8 mouse cellular contexts compared by ENCODE assay signal in the genomic region with DNA sequence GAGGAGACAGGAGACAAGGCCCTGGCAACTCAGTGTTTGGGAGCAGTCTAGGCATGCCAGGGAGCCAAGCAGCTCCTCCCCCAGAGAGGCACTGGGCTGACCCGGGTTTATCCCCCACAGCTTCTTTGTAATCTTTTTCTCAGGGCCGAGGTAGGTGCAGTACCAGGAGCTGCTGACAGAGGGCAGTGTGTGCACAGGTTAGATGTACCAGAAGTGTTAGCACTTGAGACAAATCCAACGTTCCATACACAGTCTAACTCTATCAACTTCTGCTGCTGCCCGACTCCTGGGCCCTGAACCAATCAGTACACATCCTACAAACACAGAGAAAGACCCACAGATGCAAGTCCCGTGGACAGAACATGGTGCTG. TPM values are rescaled to one million over a fixed set of nuclear protein-coding genes. Genes with fewer than 3 reads are reported as not detected.
A peak's percentile ranks its signal among the peaks of the same experiment; 100 is the strongest.
DNase-seq lines count a peak whose midpoint lies in the region; ATAC-seq lines count a peak whose summit lies in the region.

No protein-coding gene starts in this region.

- intact Hi-C loops in left cerebral cortex, postnatal 10 days (cut with DNase I): loop anchor here (1.0 to 10.0 kb wide), 3 partner anchors 201 to 435 kb away; no protein-coding TSS in a partner anchor

- H3K36me3 ChIP-seq in intestine, embryonic 15.5 days: no peaks in the 10 kb centered on the region
- no peaks in the 10 kb centered on the region for H3K36me3 ChIP-seq in midbrain, embryonic 10.5 days

- WGBS in intestine, embryonic 15.5 days: 4% methylated on average over 5 of the region's 5 CpGs
- WGBS in midbrain, embryonic 10.5 days: 13% methylated on average over 5 of the region's 5 CpGs

- H3K27me3 ChIP-seq in intestine, embryonic 15.5 days (replicated peaks): no peaks in the 10 kb centered on the region
- no peaks in the 10 kb centered on the region for H3K27me3 ChIP-seq in midbrain, embryonic 10.5 days (ENCODE audit: low read depth, poor library complexity, severe bottlenecking)

- no peaks in the 10 kb centered on the region for H3K4me1 ChIP-seq in intestine, embryonic 15.5 days (replicated peaks)
- peaks cover 5% of the 10 kb centered on the region for H3K4me1 ChIP-seq in midbrain, embryonic 10.5 days

- H3K27ac ChIP-seq in intestine, embryonic 15.5 days: no peak overlapping the region
- peak overlapping the region; percentile 72 for H3K27ac ChIP-seq in midbrain, embryonic 10.5 days (replicated peaks)

- no peak overlapping the region for H3K9ac ChIP-seq in intestine, embryonic 15.5 days

- H3K9me3 ChIP-seq in intestine, embryonic 15.5 days: no peaks in the 10 kb centered on the region
- no peaks in the 10 kb centered on the region for H3K9me3 ChIP-seq in midbrain, embryonic 10.5 days (replicated peaks)

- no peak overlapping the region for H3K4me3 ChIP-seq in intestine, embryonic 15.5 days (replicated peaks)
- H3K4me3 ChIP-seq in midbrain, embryonic 10.5 days: no peak overlapping the region

- H3K4me2 ChIP-seq in intestine, embryonic 15.5 days (replicated peaks): no peak overlapping the region

- peak; percentile 70 for DNase-seq in adrenal gland, adult 8-10 months
- peak; percentile 83 for DNase-seq in embryo, embryonic 11 days
- DNase-seq in gastrocnemius, postnatal 25 days: peak; percentile 56
- DNase-seq in left cerebral cortex, postnatal 10 days (ENCODE audit: extremely low spot score in 1 of 2, low spot score in 2 of 2): peak; percentile 80 to 89
- DNase-seq in midbrain, embryonic 10.5 days (ENCODE audit: low spot score): peak; percentile 90
- peak; percentile 96 for DNase-seq in right cerebral cortex, postnatal 4 days
- peak; percentile 79 to 91 for DNase-seq in urinary bladder, postnatal 4 days (ENCODE audit: low spot score in 2 of 2)

- ATAC-seq in intestine, embryonic 15.5 days: peak; percentile 65

RNA-seq across cellular contexts. Expression of a gene that starts 13.6 kb away (rescaled TPM):
- not detected for total RNA-seq in adrenal gland, adult 8-10 months (2022)
- not detected for total RNA-seq in gastrocnemius, postnatal 25 days (2021)
- polyA plus RNA-seq in intestine, embryonic 15.5 days (2015; fragmentation: Nextera tagmentation; extraction: Ambion mirVana): not detected in 2 replicates
- total RNA-seq in left cerebral cortex, postnatal 10 days (2021): not detected
- not detected in 2 replicates for polyA plus RNA-seq in midbrain, embryonic 10.5 days (2016; fragmentation: Nextera tagmentation; extraction: Ambion mirVana)

RNA-seq across cellular contexts. Expression of a gene that starts 29.4 kb away (rescaled TPM):
- not detected for total RNA-seq in adrenal gland, adult 8-10 months (2022)
- total RNA-seq in gastrocnemius, postnatal 25 days (2021): not detected
- polyA plus RNA-seq in intestine, embryonic 15.5 days (2015; fragmentation: Nextera tagmentation; extraction: Ambion mirVana): not detected in 2 replicates
- total RNA-seq in left cerebral cortex, postnatal 10 days (2021): 1 to 10 TPM; 1.0 to 1.6 TPM
- 0.07 TPM in 1 of 2 replicates, not detected in the other for polyA plus RNA-seq in midbrain, embryonic 10.5 days (2016; fragmentation: Nextera tagmentation; extraction: Ambion mirVana)

RNA-seq across cellular contexts. Expression of a gene that starts 29.8 kb away (rescaled TPM):
- total RNA-seq in adrenal gland, adult 8-10 months (2022): not detected
- not detected for total RNA-seq in gastrocnemius, postnatal 25 days (2021)
- polyA plus RNA-seq in intestine, embryonic 15.5 days (2015; fragmentation: Nextera tagmentation; extraction: Ambion mirVana): not detected in 2 replicates
- not detected for total RNA-seq in left cerebral cortex, postnatal 10 days (2021)
- not detected in 2 replicates for polyA plus RNA-seq in midbrain, embryonic 10.5 days (2016; fragmentation: Nextera tagmentation; extraction: Ambion mirVana)

RNA-seq across cellular contexts. Expression of a gene that starts 45.3 kb away (rescaled TPM):
- not detected for total RNA-seq in adrenal gland, adult 8-10 months (2022)
- not detected for total RNA-seq in gastrocnemius, postnatal 25 days (2021)
- not detected in 2 replicates for polyA plus RNA-seq in intestine, embryonic 15.5 days (2015; fragmentation: Nextera tagmentation; extraction: Ambion mirVana)
- total RNA-seq in left cerebral cortex, postnatal 10 days (2021): under 1 TPM; 0.16 to 0.34 TPM
- polyA plus RNA-seq in midbrain, embryonic 10.5 days (2016; fragmentation: Nextera tagmentation; extraction: Ambion mirVana): not detected in 2 replicates

RNA-seq across cellular contexts. Expression of a gene that starts 60.0 kb away (rescaled TPM):
- total RNA-seq in adrenal gland, adult 8-10 months (2022): not detected
- total RNA-seq in gastrocnemius, postnatal 25 days (2021): not detected
- polyA plus RNA-seq in intestine, embryonic 15.5 days (2015; fragmentation: Nextera tagmentation; extraction: Ambion mirVana): 0.25 and 0.87 TPM in 2 replicates
- not detected for total RNA-seq in left cerebral cortex, postnatal 10 days (2021)
- 0.11 and 0.22 TPM in 2 replicates for polyA plus RNA-seq in midbrain, embryonic 10.5 days (2016; fragmentation: Nextera tagmentation; extraction: Ambion mirVana)
